Mouse (Mus musculus): ENCODE data around the gene Tm4sf19. TPM values are rescaled to one million over a fixed set of nuclear protein-coding genes. Genes with fewer than 3 reads are reported as not detected.

The Tm4sf19 gene
- polyA plus RNA-seq, 1 experiment from 2014 or later = not detected

DNA sequence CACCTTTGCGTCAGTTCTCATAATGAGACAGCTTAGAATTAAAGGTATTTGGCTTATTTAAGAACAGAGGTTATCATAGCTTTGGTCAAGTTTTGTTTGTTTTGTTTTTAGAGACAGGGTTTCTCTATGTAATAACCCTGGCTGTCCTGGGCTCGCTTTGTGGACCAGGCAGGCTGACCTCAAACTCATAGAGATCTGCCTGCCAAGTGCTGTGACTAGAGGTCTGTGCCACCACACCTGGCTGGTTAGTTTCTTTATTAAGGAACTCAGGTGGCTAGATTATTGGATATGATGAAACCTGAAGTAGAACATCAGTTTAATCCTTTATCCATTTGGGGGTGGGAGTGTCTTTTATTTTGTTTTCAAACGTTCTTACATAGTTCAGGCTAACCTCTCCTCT is 10.5 kb upstream of the Tm4sf19 start:
- H3K4me3 ChIP-seq (ENCODE audit: low read depth, low read length) = no peak overlapping the region
- no peak for ATAC-seq (ENCODE audit: insufficient read depth, low FRiP score, low TSS enrichment)
- no peaks in the 10 kb centered on the region for H3K4me1 ChIP-seq (ENCODE audit: control insufficient read depth, insufficient read depth, low read length)
- H3K9ac ChIP-seq (ENCODE audit: low read length) = no peak overlapping the region
- DNase-seq (ENCODE audit: low spot score) = no peak
- H3K4me2 ChIP-seq (ENCODE audit: low read depth) = no peak overlapping the region
- H3K27me3 ChIP-seq (ENCODE audit: control insufficient read depth, insufficient read depth, low read length) = no peaks in the 10 kb centered on the region
- H3K36me3 ChIP-seq (ENCODE audit: control insufficient read depth, insufficient read depth, low read length) = peaks cover 3% of the 10 kb centered on the region; the same call in 1 of the 2 replicates
- no peak overlapping the region for H3K27ac ChIP-seq (ENCODE audit: low read depth, low read length)
- 90% methylated on average over 3 of the region's 3 CpGs for WGBS
- H3K9me3 ChIP-seq (ENCODE audit: control insufficient read depth, low read length) = no peaks in the 10 kb centered on the region

GRCm38 (mm10) chr16:32390882-32391281 is 9.4 kb upstream of the Tm4sf19 start:
- H3K4me3 ChIP-seq (ENCODE audit: low read depth, low read length) = no peak overlapping the region
- ATAC-seq (ENCODE audit: insufficient read depth, low FRiP score, low TSS enrichment) = no peak
- 95% methylated on average over 3 of the region's 3 CpGs for WGBS
- H3K9ac ChIP-seq (ENCODE audit: low read length) = no peak overlapping the region
- no peak overlapping the region for H3K4me2 ChIP-seq (ENCODE audit: low read depth)
- no peaks in the 10 kb centered on the region for H3K27me3 ChIP-seq (ENCODE audit: control insufficient read depth, insufficient read depth, low read length)
- H3K36me3 ChIP-seq (ENCODE audit: control insufficient read depth, insufficient read depth, low read length) = peaks cover 3% of the 10 kb centered on the region; the same call in 1 of the 2 replicates
- H3K9me3 ChIP-seq (ENCODE audit: control insufficient read depth, low read length) = no peaks in the 10 kb centered on the region
- no peak overlapping the region for H3K27ac ChIP-seq (ENCODE audit: low read depth, low read length)
- no peak for DNase-seq (ENCODE audit: low spot score)
- no peaks in the 10 kb centered on the region for H3K4me1 ChIP-seq (ENCODE audit: control insufficient read depth, insufficient read depth, low read length)

DNA sequence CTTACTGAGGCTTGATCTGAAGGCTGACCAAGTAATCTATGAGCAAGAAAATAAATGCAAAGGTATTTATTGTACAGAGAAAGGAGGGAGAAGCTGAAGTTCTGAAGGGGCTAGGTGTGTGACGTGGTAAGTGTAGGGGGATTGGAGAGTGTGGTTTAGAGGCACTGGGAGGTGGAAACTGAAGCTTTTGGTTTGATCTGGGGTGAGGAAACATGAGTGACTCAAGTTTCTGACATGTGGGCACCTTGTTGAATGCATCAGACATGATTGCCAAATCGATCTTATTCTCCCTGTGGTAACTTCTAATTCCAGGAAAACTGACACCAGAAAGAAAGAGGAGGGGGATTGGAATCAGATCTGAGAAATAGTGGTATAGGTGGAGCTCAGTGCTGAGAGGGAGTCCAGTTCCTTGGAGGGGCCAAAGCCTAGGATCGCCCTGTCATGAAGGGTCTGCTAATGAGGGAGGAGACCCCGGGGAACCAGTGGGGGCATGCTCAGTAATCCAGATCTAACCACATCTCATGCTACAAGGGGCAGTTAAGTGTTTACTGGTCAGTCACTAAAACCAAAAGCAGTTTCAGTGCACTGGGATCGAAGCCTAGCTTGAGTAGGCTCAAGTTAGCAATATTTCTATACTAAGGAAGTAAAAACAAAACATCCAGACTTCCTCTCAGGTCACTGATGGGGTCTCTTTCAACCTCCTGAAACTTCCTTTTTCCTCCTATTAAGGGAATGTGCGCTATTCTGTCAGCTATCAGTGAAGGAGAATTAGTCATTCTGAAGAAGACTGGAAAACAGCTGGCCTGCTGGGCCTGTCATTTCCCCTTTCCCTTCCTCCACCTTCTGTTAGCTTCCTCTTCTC is 4.4 kb upstream of the Tm4sf19 start:
- 71% methylated on average over 6 of the region's 6 CpGs for WGBS

DNA sequence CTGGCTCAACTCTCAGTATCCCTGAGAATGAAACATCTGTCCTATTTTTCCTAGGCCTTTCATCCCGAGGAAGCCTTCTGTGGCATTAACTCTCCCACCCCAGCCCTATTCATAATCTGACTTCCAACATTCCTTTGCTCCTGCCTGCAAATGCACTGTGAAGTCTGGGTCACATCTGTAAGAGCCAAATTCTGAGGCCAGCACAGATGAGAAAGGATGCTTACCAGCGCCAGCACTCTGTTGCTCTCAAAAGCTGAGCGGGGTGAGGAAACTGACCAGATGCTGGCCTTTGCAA is 3.8 kb upstream of the Tm4sf19 start:
- Histone ChIP-seq H3K36me3 (ENCODE audit: control insufficient read depth, insufficient read depth, low read length) (peaks cover 3% of the 10 kb centered on the region; the same call in 1 of the 2 replicates), H3K27ac (ENCODE audit: low read depth, low read length) (no peak overlapping the region), H3K27me3 (ENCODE audit: control insufficient read depth, insufficient read depth, low read length) (no peaks in the 10 kb centered on the region), H3K9ac (ENCODE audit: low read length) (no peak overlapping the region), H3K4me1 (ENCODE audit: control insufficient read depth, insufficient read depth, low read length) (no peaks in the 10 kb centered on the region), H3K4me2 (ENCODE audit: low read depth) (no peak overlapping the region), H3K4me3 (ENCODE audit: low read depth, low read length) (no peak overlapping the region), H3K9me3 (ENCODE audit: control insufficient read depth, low read length) (no peaks in the 10 kb centered on the region)
- 64% methylated on average over 3 of the region's 3 CpGs for WGBS
- DNase-seq (ENCODE audit: low spot score) (no peak), ATAC-seq (ENCODE audit: insufficient read depth, low FRiP score, low TSS enrichment) (no peak)

More for the DNA sequence above, 4.4 kb upstream of the Tm4sf19 start:
- Histone ChIP-seq H3K36me3 (ENCODE audit: control insufficient read depth, insufficient read depth, low read length) (peaks cover 3% of the 10 kb centered on the region; the same call in 1 of the 2 replicates), H3K4me2 (ENCODE audit: low read depth) (no peak overlapping the region), H3K27ac (ENCODE audit: low read depth, low read length) (no peak overlapping the region), H3K9ac (ENCODE audit: low read length) (no peak overlapping the region), H3K9me3 (ENCODE audit: control insufficient read depth, low read length) (no peaks in the 10 kb centered on the region), H3K4me3 (ENCODE audit: low read depth, low read length) (no peak overlapping the region), H3K4me1 (ENCODE audit: control insufficient read depth, insufficient read depth, low read length) (no peaks in the 10 kb centered on the region), H3K27me3 (ENCODE audit: control insufficient read depth, insufficient read depth, low read length) (no peaks in the 10 kb centered on the region)
- DNase-seq (ENCODE audit: low spot score) (no peak), ATAC-seq (ENCODE audit: insufficient read depth, low FRiP score, low TSS enrichment) (no peak)

GRCm38 (mm10) chr16:32398206-32398605 is 2.1 kb upstream of the Tm4sf19 start:
- no peak for ATAC-seq (ENCODE audit: insufficient read depth, low FRiP score, low TSS enrichment)
- H3K27me3 ChIP-seq (ENCODE audit: control insufficient read depth, insufficient read depth, low read length) = no peaks in the 10 kb centered on the region
- H3K4me3 ChIP-seq (ENCODE audit: low read depth, low read length) = no peak overlapping the region
- peaks cover under 1% of the 10 kb centered on the region; the same call in 1 of the 2 replicates for H3K36me3 ChIP-seq (ENCODE audit: control insufficient read depth, insufficient read depth, low read length)
- H3K27ac ChIP-seq (ENCODE audit: low read depth, low read length) = no peak overlapping the region
- no peak overlapping the region for H3K4me2 ChIP-seq (ENCODE audit: low read depth)
- 75% methylated on average over 3 of the region's 3 CpGs for WGBS
- no peaks in the 10 kb centered on the region for H3K9me3 ChIP-seq (ENCODE audit: control insufficient read depth, low read length)
- no peaks in the 10 kb centered on the region for H3K4me1 ChIP-seq (ENCODE audit: control insufficient read depth, insufficient read depth, low read length)
- H3K9ac ChIP-seq (ENCODE audit: low read length) = no peak overlapping the region
- DNase-seq (ENCODE audit: low spot score) = no peak

DNA sequence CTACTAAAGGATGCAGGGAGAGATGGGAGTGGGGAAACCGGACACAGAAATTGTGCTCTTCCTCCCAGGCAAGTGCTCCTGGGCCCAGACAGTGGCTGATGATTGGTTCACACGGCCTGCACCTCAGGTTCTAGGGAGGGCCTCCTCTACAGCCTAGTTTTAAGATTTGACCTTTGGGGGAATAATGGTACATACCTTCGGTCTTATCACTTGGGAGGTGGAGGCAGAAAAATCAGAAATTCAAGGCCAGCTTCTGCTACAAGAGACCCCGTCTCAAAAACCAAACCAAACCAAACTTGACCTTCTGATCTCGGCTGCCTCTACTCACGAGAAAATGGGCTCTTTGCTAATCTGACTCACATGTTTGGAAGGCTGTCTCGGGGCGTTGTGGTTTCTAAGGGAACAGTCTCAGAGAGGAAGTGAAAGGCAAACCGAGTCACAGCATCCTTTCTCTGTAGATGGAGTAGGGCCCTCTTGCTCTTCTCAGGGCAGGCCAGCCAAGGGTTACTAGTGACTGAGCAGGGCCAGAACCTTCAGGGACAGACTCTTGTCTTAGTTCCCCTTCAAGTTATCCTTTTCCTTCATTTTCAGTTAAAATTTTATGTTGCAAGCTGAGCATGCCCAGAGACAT is 1.1 kb downstream of the Tm4sf19 start:
- Histone ChIP-seq H3K9me3 (ENCODE audit: control insufficient read depth, low read length) (no peaks in the 10 kb centered on the region), H3K27ac (ENCODE audit: low read depth, low read length) (no peak overlapping the region), H3K4me3 (ENCODE audit: low read depth, low read length) (no peak overlapping the region), H3K36me3 (ENCODE audit: control insufficient read depth, insufficient read depth, low read length) (no peaks in the 10 kb centered on the region), H3K4me2 (ENCODE audit: low read depth) (no peak overlapping the region), H3K27me3 (ENCODE audit: control insufficient read depth, insufficient read depth, low read length) (no peaks in the 10 kb centered on the region), H3K9ac (ENCODE audit: low read length) (no peak overlapping the region), H3K4me1 (ENCODE audit: control insufficient read depth, insufficient read depth, low read length) (no peaks in the 10 kb centered on the region)
- 82% methylated on average over 9 of the region's 9 CpGs for WGBS
- DNase-seq (ENCODE audit: low spot score) (no peak), ATAC-seq (ENCODE audit: insufficient read depth, low FRiP score, low TSS enrichment) (no peak)

- WGBS = 92% methylated on average over 3 of the region's 3 CpGs
- DNase-seq (ENCODE audit: low spot score) = no peak
- H3K4me1 ChIP-seq (ENCODE audit: control insufficient read depth, insufficient read depth, low read length) = no peaks in the 10 kb centered on the region
- no peak overlapping the region for H3K4me3 ChIP-seq (ENCODE audit: low read depth, low read length)
- H3K9me3 ChIP-seq (ENCODE audit: control insufficient read depth, low read length) = no peaks in the 10 kb centered on the region
- H3K27ac ChIP-seq (ENCODE audit: low read depth, low read length) = no peak overlapping the region
- ATAC-seq (ENCODE audit: insufficient read depth, low FRiP score, low TSS enrichment) = no peak
- H3K4me2 ChIP-seq (ENCODE audit: low read depth) = no peak overlapping the region
- H3K9ac ChIP-seq (ENCODE audit: low read length) = no peak overlapping the region
- H3K27me3 ChIP-seq (ENCODE audit: control insufficient read depth, insufficient read depth, low read length) = no peaks in the 10 kb centered on the region
- no peaks in the 10 kb centered on the region for H3K36me3 ChIP-seq (ENCODE audit: control insufficient read depth, insufficient read depth, low read length)
Observed at GRCm38 (mm10) chr16:32402818-32403217, 2.5 kb downstream of the Tm4sf19 start.

DNA sequence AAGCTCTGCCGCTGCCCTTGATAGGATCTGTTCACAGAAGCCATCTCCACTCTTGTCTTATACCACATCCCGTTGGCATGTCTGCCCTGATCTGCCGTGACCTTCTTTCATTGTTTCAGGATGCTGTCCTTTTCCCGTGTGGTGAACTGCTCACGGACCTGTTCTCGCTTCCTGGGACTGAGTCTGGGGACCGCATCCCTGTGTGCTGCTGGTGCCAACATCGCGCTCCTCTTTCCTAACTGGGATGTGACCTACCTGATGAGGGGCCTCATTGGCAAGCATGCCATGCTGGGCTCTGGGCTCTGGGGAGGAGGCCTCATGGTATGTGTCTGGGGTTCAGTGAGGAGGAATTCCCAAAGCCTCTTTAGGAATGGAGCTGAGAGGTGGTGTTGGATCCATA is 5.4 kb downstream of the Tm4sf19 start:
- Histone ChIP-seq H3K36me3 (ENCODE audit: control insufficient read depth, insufficient read depth, low read length) (no peaks in the 10 kb centered on the region), H3K27ac (ENCODE audit: low read depth, low read length) (no peak overlapping the region), H3K4me3 (ENCODE audit: low read depth, low read length) (no peak overlapping the region), H3K4me2 (ENCODE audit: low read depth) (no peak overlapping the region), H3K27me3 (ENCODE audit: control insufficient read depth, insufficient read depth, low read length) (no peaks in the 10 kb centered on the region), H3K9me3 (ENCODE audit: control insufficient read depth, low read length) (no peaks in the 10 kb centered on the region), H3K9ac (ENCODE audit: low read length) (no peak overlapping the region), H3K4me1 (ENCODE audit: control insufficient read depth, insufficient read depth, low read length) (no peaks in the 10 kb centered on the region)
- DNase-seq (ENCODE audit: low spot score) (no peak), ATAC-seq (ENCODE audit: insufficient read depth, low FRiP score, low TSS enrichment) (no peak)
- WGBS = 91% methylated on average over 9 of the region's 9 CpGs

DNA sequence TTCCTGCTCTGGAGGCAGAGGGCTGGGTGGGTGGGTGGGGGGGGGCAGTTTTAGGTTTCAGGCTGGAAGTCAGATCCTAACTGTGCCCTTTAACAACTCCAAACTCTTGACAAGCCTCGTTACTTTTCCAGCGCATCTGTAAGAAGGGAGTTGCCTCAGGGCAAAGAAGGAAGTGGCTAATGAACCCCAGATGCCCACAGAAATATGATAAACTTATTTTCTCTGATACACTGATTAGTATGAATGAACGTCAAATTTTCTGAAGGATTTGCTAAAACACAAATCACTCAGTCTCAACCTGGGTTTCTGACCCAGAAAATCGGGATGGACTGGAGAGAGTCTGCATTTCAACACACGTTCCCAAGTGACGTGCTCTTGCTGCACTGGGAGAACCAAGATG is 6.4 kb downstream of the Tm4sf19 start:
- 78% methylated on average over 6 of the region's 6 CpGs for WGBS

More for the DNA sequence above, 6.4 kb downstream of the Tm4sf19 start:
- DNase-seq (ENCODE audit: low spot score) (no peak), ATAC-seq (ENCODE audit: insufficient read depth, low FRiP score, low TSS enrichment) (no peak)
- Histone ChIP-seq H3K36me3 (ENCODE audit: control insufficient read depth, insufficient read depth, low read length) (no peaks in the 10 kb centered on the region), H3K4me2 (ENCODE audit: low read depth) (no peak overlapping the region), H3K9me3 (ENCODE audit: control insufficient read depth, low read length) (no peaks in the 10 kb centered on the region), H3K27ac (ENCODE audit: low read depth, low read length) (no peak overlapping the region), H3K4me3 (ENCODE audit: low read depth, low read length) (no peak overlapping the region), H3K27me3 (ENCODE audit: control insufficient read depth, insufficient read depth, low read length) (no peaks in the 10 kb centered on the region), H3K4me1 (ENCODE audit: control insufficient read depth, insufficient read depth, low read length) (no peaks in the 10 kb centered on the region), H3K9ac (ENCODE audit: low read length) (no peak overlapping the region)
